Mouse (Mus musculus): ENCODE measurements around the gene Mad2l2.

DNA sequence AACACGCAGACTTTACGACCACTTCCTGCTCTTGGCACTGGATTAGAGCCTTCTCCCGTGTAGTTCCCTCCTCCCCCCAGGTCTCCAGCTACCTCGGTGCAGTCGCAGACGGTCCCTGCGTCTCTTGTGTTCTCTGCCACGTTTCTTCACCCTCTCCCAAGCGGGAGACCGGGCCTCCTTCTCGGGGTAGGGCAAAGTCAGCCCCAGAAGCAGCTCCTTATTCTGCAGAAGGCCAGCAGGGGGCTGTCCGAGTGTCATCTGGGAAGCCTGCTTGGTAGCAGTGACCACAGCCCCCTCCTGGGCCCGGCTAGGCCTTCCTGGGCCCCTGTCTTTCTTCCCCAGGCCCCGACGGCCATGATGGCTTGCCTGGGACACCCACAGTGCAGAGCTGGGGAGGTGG lies 14.7 kb upstream of the Mad2l2 start:
- TF ChIP-seq POLR2A (IDR thresholded peaks at IDR 0.05; ENCODE audit: borderline replicate concordance, extremely low read depth, insufficient read depth, insufficient read length, poor library complexity, severe bottlenecking) (no peak), CTCF (IDR thresholded peaks at IDR 0.05; ENCODE audit: borderline replicate concordance, extremely low read depth, insufficient read depth, insufficient read length) (peak; percentile 55)
